Mouse (Mus musculus) brain, embryonic 14.5 days (tissue): ENCODE results near the gene Srsf2. TPM values are rescaled to one million over a fixed set of nuclear protein-coding genes. Genes with fewer than 3 reads are reported as not detected.
"Not testable (repeated sequence)": the region's sequence is repeated elsewhere in the genome, so short reads cannot be mapped to it uniquely, and the experiment has no call there.

Experiments used
- DNase-seq: peaks from one replicate; pipeline ENCODE4 v3.0.0-alpha.2; 2011; ENCODE audit warnings: low read depth
- CTCF ChIP-seq: fragments of 200-500 bp; IDR thresholded peaks from 2 replicates; pipeline ENCODE4 v1.5.1; 2012; ENCODE audit warnings: inconsistent platforms, mild to moderate bottlenecking, moderate library complexity, borderline replicate concordance; ENCODE audit not compliant: insufficient read depth, insufficient read length; ENCODE audit errors: extremely low read depth
- POLR2A ChIP-seq: fragments of 200-500 bp; IDR thresholded peaks from 2 replicates; pipeline ENCODE4 v1.6.1; 2012; ENCODE audit warnings: mild to moderate bottlenecking, inconsistent platforms, borderline replicate concordance; ENCODE audit not compliant: poor library complexity, insufficient read depth, insufficient read length, severe bottlenecking; ENCODE audit errors: extremely low read depth
- polyA plus RNA-seq: library from polyadenylated mRNA; depleted of rRNA; stranded (reverse); fragments of >200 nt; gene quantifications from 2 replicates; pipeline ENCODE4 v1.2.3, GENCODE M21; 2012

The Srsf2 gene
- polyA plus RNA-seq, 1 experiment, result 599 TPM

DNA sequence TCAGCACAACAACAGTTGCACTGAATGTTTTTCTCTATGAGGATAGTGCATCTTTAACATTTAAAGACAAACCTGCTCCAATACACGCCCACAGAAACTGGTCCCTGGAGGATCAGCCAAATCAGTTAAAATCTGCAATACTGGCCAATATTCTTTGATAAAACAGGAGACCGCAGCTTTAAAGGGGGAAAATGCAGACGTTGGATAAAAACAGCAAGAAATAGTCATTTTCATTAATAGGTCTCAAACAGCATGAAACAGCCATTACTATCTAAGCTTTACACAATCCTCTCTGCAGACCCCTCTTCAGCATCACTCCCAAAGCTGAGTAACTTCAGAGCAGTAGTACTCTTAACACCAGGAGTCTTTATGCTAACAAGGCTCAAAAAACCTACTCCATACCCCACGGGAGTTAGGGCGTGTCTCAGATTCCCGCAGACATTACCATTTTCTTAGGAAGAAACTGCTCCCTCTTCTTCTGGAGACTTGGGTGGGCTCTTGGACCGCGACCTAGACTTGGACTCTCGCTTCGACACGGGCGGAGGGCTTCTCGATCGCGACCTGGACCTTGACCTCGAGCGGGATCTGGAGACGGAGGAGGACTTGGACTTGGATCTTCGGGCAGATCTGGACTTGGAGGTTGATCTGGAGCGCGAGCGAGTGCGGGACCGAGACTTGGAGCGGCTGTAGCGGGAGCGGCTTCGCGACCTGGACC is 1.2 kb downstream of the Srsf2 start:
- TF ChIP-seq CTCF, result no peak
- TF ChIP-seq POLR2A, result no peak
- no peak for DNase-seq

DNA sequence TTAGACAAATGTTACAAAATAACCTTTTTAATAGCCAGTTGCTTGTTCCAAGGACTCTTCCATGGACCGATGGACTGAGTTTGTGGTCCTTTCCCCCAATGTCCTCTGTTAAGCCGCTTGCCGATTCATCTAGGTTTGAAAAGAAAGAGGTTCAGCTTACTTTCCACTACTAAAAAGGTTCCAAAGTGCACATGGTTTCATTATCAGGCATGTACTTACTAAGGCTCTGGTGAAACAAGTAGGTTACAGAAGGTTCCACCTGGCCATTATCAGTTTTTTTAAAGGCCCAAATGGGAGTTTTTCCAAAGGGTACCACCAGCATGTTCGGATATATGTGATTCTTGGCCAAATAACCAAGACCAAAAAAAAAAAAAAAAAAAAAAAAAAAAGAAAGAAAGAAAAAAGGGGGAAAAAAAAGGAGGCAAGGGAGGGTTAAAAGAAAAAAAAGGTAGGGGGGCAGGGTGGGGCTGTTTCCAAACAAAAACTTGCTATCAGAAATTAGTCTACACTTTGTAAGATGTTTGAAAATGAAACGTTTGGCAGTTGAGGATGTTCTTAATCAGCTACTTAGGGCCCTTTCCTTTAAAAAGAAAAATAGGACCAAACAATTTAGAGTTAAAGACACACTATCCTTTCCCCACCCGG is 1.9 kb downstream of the Srsf2 start:
- no peak for DNase-seq

DNA sequence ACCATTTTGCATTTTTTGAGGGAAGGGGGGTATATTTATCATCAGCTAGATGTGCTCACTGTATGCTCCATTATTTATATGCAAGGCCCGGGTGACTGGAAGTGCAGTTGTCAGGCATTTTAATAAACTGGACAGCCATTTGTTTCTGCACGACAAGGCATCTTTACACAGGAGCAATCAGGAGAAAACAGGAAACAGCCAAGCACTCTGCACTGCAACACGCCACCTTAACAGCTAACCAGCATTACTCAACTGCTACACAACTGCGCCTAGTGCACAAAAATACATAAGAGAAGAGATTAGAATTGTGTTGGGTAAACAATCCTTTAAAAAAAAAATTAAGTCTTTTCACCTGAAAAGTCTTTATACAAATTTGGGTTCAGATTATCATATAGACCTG is 2.8 kb downstream of the Srsf2 start:
- no peak for TF ChIP-seq POLR2A
- TF ChIP-seq CTCF, result no peak
- no peak for DNase-seq

More for the DNA sequence above, 1.9 kb downstream of the Srsf2 start:
- TF ChIP-seq CTCF, result no peak
- TF ChIP-seq POLR2A, result no peak

DNA sequence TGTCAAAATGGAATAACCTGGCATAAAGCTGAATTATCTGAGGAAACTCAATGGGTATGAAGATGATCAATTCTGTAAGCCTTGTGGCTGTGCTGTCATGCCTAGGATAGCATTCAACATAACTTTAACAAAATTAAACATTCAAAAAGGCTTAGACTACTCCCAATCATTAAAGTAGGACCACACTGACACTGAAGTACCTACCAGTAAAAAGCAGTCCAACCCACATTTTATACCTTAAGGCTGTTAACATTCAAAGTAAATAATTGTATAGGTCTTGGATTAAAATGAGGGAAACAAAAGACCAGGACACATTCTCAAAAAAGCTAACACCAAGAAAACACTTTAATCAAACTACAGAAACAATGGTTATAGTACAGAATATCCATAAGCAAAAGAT is 3.3 kb downstream of the Srsf2 start:
- TF ChIP-seq CTCF (no peak), POLR2A (no peak)
- no peak for DNase-seq

DNA sequence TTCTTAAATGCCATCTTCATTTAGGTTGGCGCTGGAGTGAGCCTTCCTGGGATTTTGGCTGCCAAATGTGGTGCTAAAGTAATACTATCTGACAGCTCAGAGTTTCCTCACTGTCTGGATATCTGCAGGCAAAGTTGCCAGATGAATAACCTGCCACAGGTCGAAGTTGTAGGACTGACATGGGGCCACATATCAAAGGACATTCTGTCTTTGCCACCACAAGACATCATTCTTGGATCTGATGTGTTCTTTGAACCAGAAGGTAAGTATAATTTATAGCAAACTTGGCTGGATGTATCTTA is 4.1 kb downstream of the Srsf2 start:
- DNase-seq, result not testable (repeated sequence)

DNA sequence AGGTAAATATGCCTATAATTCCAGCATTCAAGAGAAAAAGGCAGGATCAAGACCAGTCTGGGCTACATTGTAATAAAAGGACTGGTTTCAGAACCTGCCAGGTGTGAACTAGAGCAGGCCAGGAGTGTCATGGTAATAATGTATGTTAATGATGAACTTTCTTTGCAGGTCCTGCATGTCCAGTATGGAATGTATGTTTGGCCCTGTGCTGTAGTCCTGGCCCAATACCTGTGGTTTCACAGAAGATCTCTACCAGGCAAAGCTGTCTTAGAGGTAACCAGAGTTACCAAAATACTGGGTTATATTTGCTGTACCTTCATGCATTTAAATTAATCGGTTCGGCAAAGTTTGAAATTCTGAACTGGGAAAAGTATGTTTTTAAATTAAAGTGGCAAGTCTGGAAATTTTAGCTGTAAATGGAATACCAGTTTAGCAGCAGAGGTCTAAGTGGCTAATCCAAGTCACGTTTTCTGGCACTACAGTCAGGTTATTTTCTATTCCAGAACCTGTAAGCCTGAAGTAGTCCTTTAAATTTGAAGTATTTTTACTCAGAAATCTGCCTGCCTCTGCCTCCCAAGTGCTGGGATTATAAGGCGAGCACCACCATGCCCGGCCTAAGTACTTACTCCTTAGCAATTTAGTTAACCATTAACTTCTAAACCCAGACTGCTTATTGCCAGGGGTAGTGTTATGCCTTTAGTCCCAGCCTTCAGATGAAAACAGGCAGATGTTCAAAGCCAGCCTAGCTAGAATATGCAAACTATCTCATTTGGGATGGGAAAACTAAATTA is 4.6 kb downstream of the Srsf2 start:
- DNase-seq, result no peak
- TF ChIP-seq CTCF (no peak), POLR2A (no peak)

DNA sequence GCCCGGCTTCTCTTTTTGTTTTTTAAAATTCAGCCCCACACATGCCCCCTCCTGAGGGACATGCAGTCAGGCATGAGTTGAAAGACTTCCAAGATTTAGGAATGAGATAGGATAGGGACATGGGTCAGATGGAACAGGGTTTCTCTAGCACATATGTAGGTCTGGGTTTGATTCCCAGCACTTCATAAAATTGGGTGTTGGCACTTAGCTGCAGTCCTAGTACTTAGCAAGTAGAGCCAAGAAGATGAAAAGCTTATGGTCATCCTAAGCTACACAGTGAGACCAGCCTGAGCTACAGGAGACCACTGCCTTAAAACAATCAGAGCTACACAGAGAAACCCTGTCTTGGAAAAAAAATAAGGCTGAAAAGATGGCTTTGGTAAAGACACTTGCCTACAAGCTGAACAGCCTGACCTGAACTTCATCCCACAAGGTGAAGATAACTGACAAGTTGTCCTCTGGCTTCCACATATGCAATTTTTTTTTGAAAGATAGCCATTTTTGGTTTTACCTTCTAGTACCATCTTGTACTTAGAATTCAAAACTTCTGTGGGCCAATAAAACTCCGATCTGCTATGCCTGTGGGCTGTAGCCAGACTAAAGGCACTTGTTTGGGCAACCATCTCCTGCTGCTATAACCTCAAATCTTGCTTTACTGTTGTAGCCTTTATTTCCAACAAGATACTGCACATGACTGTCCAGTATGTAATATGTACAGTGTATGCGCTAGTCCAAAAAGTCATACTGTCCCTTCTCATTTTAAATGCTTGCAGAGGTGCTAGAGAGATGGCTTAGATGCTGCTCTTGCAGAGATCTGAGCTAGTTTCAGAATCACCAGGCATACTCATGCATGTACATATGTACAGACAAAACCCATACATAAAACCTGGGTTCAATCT is 5.5 kb downstream of the Srsf2 start:
- TF ChIP-seq CTCF (no peak), POLR2A (no peak)
- DNase-seq, result no peak

DNA sequence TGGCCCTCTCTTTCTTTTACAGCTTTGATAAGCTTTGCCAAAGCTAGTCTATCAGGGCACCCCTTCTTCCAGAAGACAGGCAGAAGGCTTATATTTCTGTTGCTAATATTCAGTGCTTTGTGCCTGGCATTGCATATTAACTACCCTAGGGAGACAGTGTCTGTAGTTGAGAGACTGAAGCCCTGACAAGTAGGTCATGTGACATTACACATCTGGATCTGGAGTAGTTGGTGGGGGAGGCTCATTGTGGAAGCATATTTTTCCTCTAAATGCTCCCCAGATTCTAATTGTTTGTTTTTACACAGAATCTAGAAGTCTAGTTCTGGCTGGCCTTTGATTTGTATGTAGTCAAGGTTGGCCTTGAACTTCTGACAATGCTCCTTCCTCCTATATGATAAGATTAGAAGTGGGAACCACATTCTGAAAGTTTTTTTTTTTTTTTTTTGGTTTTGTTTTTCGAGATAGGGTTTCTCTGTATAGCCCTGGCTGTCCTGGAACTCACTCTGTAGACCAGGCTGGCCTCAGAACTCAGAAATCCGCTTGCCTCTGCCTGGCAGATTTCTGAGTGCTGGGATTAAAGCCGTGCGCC is 6.2 kb downstream of the Srsf2 start:
- DNase-seq, result peak; percentile 30
- no peak for TF ChIP-seq CTCF
- no peak for TF ChIP-seq POLR2A

DNA sequence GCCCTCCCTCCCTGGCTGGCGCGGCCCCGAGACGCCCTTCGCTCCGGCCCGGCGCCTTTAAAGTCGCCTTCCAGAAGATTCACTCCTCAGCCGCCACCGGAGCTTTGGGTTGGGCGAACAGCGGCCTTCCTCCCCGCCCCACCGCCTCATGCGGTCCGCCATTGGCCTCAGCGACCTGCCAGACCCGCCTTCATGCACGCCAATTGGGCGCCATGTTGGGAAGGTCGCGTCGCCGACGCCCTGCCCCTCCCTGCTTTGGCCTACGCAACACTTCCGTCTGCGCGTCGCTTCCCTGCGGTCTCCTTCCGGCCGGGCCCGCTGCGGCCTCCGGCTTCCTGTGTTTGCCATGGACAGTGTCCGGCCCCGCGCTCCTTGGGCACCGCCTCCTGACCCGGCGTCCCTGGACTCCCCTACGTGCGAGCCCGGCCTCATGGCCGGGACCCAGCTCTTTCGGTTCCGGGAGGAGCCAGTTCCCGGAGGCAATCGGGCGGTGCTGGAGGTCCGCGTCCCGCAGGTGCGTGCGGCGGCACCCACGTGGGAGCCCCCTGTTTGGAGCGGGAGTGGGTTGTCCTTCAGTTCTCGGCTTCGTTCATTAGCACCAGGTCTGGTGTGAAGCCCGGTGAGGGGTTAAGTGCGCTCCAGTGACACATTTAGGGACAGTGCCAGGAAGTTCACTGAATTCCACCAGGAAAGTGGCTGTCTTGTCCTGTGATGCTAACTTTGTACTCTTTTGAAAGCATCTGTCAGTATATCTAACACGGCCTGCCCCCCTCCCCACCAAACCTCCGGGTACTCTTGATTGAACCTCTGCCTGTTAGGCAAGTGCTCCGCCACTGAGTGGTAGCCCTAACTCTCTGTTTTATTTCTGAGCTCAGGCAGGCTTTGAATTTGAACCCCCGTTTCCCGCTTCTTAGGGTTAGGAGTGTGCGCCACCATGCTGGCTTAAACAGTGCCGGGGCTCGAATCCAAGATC is 9.3 kb downstream of the Srsf2 start, which contains the start of the genes Mettl23 and Jmjd6:
TSS of gene Mettl23 (plus strand) at position 18 of the 973 bp plus-strand sequence.
TSS of gene Jmjd6 (minus strand) at position 189 of the 973 bp plus-strand sequence.
- peak; percentile 99 for DNase-seq
- peak; percentile 27; the same call in 1 of the 2 replicates for TF ChIP-seq POLR2A
- no peak for TF ChIP-seq CTCF

DNA sequence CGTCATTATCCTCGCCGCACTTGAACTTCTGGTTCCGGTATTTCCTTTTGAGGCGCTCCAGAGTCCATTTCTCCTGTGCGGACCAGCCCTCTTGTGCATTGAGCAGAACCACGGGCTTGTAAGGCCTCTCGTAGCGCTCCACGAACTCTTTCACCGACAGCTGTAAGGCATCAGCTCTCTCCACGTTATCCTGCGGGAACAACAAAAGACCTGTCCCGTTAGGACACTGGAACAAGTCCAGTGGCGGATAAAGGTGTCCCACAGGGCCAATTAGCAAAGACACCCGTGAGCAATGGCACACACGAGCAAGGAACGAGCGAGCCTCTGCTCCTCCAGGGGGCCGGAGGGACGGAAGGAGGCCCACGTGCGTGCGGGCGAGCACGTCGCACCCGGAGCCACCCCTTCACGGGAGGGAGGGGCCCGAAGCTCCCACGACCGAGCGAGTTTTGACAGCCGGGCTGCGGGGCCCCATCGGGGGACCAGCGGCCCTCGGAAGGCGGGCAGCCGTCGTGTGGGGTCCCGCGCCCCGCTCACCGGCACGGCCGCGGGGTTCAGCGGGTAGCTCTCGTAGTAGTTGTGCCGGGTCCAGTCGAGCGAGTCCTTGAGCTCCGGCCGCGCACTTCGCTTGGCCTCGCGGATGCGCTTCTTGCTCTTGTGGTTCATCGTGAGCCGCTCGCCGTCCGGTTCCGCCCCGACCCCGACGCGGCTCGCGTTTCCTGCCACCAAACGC is 10.2 kb downstream of the Srsf2 start:
- TF ChIP-seq CTCF (no peak), POLR2A (peak; percentile 20; the same call in 1 of the 2 replicates)
- peak; percentile 85 for DNase-seq
